Mouse (Mus musculus): Measurements from ENCODE around the gene Car5b. TPM values are rescaled to one million over a fixed set of nuclear protein-coding genes. Genes with fewer than 3 reads are reported as not detected.

Gene Car5b
- total and polyA plus RNA-seq, 3 experiments, result 0.31 to 0.50 TPM; not detected in 1

DNA sequence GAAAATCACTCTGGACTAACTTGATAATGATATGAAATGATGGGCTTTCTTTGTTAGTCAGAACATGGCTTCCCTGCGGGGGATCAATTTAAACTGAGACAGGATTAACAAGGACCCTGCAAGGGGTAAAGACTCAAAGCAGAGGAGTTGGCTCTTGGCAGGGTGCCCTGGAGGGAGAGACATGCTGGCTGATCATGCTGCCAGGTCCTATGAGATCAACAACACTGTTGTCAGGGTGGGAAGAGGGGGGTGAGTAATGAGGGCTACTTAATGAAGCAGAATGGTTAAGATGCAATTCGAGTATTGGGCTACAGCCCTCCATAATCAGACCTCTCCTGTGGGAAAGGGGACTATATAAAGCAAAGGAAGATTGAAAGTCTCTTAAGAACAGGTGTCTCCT, 11.1 kb upstream of the Car5b start:
- no peak for TF ChIP-seq JUND (IDR thresholded peaks at IDR 0.05; ENCODE audit: low read depth, low read length)
- no peak for TF ChIP-seq USF2 (IDR thresholded peaks at IDR 0.05; ENCODE audit: borderline replicate concordance in 1 of 2, insufficient read depth in 1 of 2, low read depth in 1 of 2, low read length in 2 of 2)
- no peak for TF ChIP-seq UBTF (IDR thresholded peaks at IDR 0.05; ENCODE audit: borderline replicate concordance, insufficient read depth, low read depth, low read length)
- TF ChIP-seq E2F4 (IDR thresholded peaks at IDR 0.05; ENCODE audit: borderline replicate concordance, low read depth, low read length), result no peak
- TF ChIP-seq RCOR1 (IDR thresholded peaks at IDR 0.05; ENCODE audit: low read depth, low read length), result no peak
- no peak for TF ChIP-seq HCFC1 (IDR thresholded peaks at IDR 0.05; ENCODE audit: low read depth, low read length)
- TF ChIP-seq ZMIZ1 (IDR thresholded peaks at IDR 0.05; ENCODE audit: low read depth, low read length), result no peak
- TF ChIP-seq ZC3H11A (IDR thresholded peaks at IDR 0.05; ENCODE audit: low read depth, low read length), result no peak
- no peak for TF ChIP-seq POLR2A (IDR thresholded peaks at IDR 0.05; ENCODE audit: control insufficient read depth in 1 of 2, insufficient read depth in 1 of 2, low read depth in 1 of 2, low read length in 2 of 2, poor library complexity in 1 of 2)
- no peak for TF ChIP-seq TAL1 (IDR thresholded peaks at IDR 0.05; ENCODE audit: low read length)
- no peak for TF ChIP-seq MEF2A (IDR thresholded peaks at IDR 0.05; ENCODE audit: extremely low read depth, insufficient replicate concordance, low read depth, low read length, poor library complexity, severe bottlenecking)
- no peak for TF ChIP-seq ZKSCAN1 (IDR thresholded peaks at IDR 0.05; ENCODE audit: low read depth, low read length)
- Histone ChIP-seq H3K36me3 (ENCODE audit: control insufficient read depth in 1 of 2, insufficient read depth in 2 of 2, low read length in 2 of 2) (peaks cover 0 to 3% of the 10 kb centered on the region in 2 experiments; a peak in 1 of 4 replicates), H3K9me3 (replicated peaks; ENCODE audit: insufficient read depth, low read length) (no peaks in the 10 kb centered on the region), H3K79me2 (ENCODE audit: control insufficient read depth, insufficient read depth, low read length, poor library complexity) (no peaks in the 10 kb centered on the region), H3K4me3 (ENCODE audit: control insufficient read depth in 1 of 2, insufficient read depth in 1 of 2, low read depth in 2 of 2, low read length in 2 of 2) (no peak overlapping the region), H3K27ac (ENCODE audit: control insufficient read depth, low read depth, low read length) (no peak overlapping the region), H3K9ac (ENCODE audit: control insufficient read depth, low read depth, low read length, poor library complexity, severe bottlenecking) (no peak overlapping the region), H3K4me1 (ENCODE audit: control insufficient read depth in 1 of 2, insufficient read depth in 2 of 2, low read length in 2 of 2) (peaks cover 0 to 3% of the 10 kb centered on the region in 2 experiments; a peak in 1 of 4 replicates), H3K27me3 (ENCODE audit: control insufficient read depth in 1 of 2, insufficient read depth in 2 of 2, low read length in 2 of 2) (no peaks in the 10 kb centered on the region)
- DNase-seq (ENCODE audit: low read depth, low spot score), result no peak

DNA sequence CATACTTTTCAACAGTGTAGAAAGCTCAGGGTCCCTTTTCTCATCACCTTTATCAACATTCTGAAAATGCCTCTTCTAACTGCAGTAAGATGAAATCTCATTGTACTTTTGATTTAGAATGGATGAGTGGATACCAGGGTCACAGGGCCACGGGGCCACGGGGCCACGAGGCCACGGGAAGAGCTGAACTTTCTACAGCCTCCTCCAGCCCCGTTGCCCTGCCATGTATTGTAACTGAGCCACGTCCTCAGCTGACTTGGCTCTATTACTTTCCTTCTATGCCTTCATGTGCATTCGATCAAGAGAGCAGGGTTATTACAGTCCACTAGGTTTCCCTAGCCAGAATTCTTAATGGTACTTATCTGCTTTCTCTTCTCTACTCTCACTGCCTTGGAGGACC, 8.1 kb upstream of the Car5b start:
- no peak for TF ChIP-seq NELFE (IDR thresholded peaks at IDR 0.05; ENCODE audit: low read depth, low read length)
- Histone ChIP-seq H3K27me3 (ENCODE audit: control insufficient read depth in 1 of 2, insufficient read depth in 2 of 2, low read length in 2 of 2) (no peaks in the 10 kb centered on the region), H3K9ac (ENCODE audit: control insufficient read depth, low read depth, low read length, poor library complexity, severe bottlenecking) (no peak overlapping the region), H3K79me2 (ENCODE audit: control insufficient read depth, insufficient read depth, low read length, poor library complexity) (no peaks in the 10 kb centered on the region), H3K36me3 (ENCODE audit: control insufficient read depth in 1 of 2, insufficient read depth in 2 of 2, low read length in 2 of 2) (peaks cover 0 to 2% of the 10 kb centered on the region in 2 experiments; a peak in 1 of 4 replicates), H3K4me3 (ENCODE audit: control insufficient read depth in 1 of 2, insufficient read depth in 1 of 2, low read depth in 2 of 2, low read length in 2 of 2) (no peak overlapping the region), H3K27ac (ENCODE audit: control insufficient read depth, low read depth, low read length) (no peak overlapping the region), H3K4me1 (ENCODE audit: control insufficient read depth in 1 of 2, insufficient read depth in 2 of 2, low read length in 2 of 2) (peaks cover 0 to 3% of the 10 kb centered on the region in 2 experiments; a peak in 1 of 4 replicates), H3K9me3 (replicated peaks; ENCODE audit: insufficient read depth, low read length) (no peaks in the 10 kb centered on the region)
- DNase-seq (ENCODE audit: low read depth, low spot score), result no peak

DNA sequence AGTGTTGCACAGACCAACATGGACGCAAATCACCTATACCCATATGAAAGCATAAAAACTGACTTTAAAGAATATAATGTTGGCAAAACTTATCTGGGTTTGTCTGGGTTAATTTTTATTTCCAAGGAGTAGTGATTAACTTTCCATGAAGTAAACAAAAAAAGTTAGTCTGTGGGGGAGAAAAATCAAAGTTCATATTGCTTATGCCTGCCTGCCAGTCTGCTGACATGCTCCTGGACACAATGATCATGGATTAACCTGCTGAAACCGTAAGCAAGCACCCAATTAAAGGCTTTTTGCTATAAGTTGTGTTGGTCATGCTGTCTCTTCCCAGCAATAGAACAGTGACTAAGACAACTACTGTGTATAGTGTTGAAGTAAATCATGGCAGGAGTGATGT, 7.6 kb upstream of the Car5b start:
- no peak overlapping the region for H3K9ac ChIP-seq (ENCODE audit: control insufficient read depth, low read depth, low read length, poor library complexity, severe bottlenecking)
- TF ChIP-seq NRF1 (IDR thresholded peaks at IDR 0.05; ENCODE audit: insufficient read depth, low read depth, low read length, poor library complexity, severe bottlenecking) (no peak), CTCF (IDR thresholded peaks at IDR 0.05 in 2 of 3, conservative IDR thresholded peaks at IDR 0.05 in 1 of 3; ENCODE audit: control insufficient read depth in 1 of 3, insufficient read depth in 1 of 3, low read depth in 2 of 3, low read length in 3 of 3, poor library complexity in 1 of 3, severe bottlenecking in 1 of 3) (no peak), MEF2A (IDR thresholded peaks at IDR 0.05; ENCODE audit: extremely low read depth, insufficient replicate concordance, low read depth, low read length, poor library complexity, severe bottlenecking) (no peak), TAL1 (IDR thresholded peaks at IDR 0.05; ENCODE audit: low read length) (no peak), RCOR1 (IDR thresholded peaks at IDR 0.05; ENCODE audit: low read depth, low read length) (no peak), E2F4 (IDR thresholded peaks at IDR 0.05; ENCODE audit: borderline replicate concordance, low read depth, low read length) (no peak), POLR2AphosphoS2 (IDR thresholded peaks at IDR 0.05; ENCODE audit: low read length) (no peak), KAT2A (conservative IDR thresholded peaks at IDR 0.05; ENCODE audit: low read depth, low read length) (no peak), HCFC1 (IDR thresholded peaks at IDR 0.05; ENCODE audit: low read depth, low read length) (no peak), EP300 (IDR thresholded peaks at IDR 0.05; ENCODE audit: low read depth in 1 of 2, low read length in 2 of 2) (no peak), MYC (IDR thresholded peaks at IDR 0.05; ENCODE audit: low read depth, low read length) (no peak), BHLHE40 (IDR thresholded peaks at IDR 0.05; ENCODE audit: borderline replicate concordance, low read depth, low read length) (no peak), CHD1 (IDR thresholded peaks at IDR 0.05; ENCODE audit: low read depth, low read length) (no peak), JUND (IDR thresholded peaks at IDR 0.05; ENCODE audit: low read depth, low read length) (no peak), MAZ (IDR thresholded peaks at IDR 0.05; ENCODE audit: low read depth, low read length) (no peak)
- DNase-seq (ENCODE audit: low read depth, low spot score), result no peak

More for the DNA sequence above, 7.6 kb upstream of the Car5b start:
- Histone ChIP-seq H3K9me3 (replicated peaks; ENCODE audit: insufficient read depth, low read length) (no peaks in the 10 kb centered on the region), H3K4me3 (ENCODE audit: control insufficient read depth in 1 of 2, insufficient read depth in 1 of 2, low read depth in 2 of 2, low read length in 2 of 2) (no peak overlapping the region), H3K27ac (ENCODE audit: control insufficient read depth, low read depth, low read length) (no peak overlapping the region), H3K27me3 (ENCODE audit: control insufficient read depth in 1 of 2, insufficient read depth in 2 of 2, low read length in 2 of 2) (no peaks in the 10 kb centered on the region), H3K79me2 (ENCODE audit: control insufficient read depth, insufficient read depth, low read length, poor library complexity) (no peaks in the 10 kb centered on the region), H3K4me1 (ENCODE audit: control insufficient read depth in 1 of 2, insufficient read depth in 2 of 2, low read length in 2 of 2) (peaks cover 0 to 3% of the 10 kb centered on the region in 2 experiments; a peak in 1 of 4 replicates), H3K36me3 (ENCODE audit: control insufficient read depth in 1 of 2, insufficient read depth in 2 of 2, low read length in 2 of 2) (peaks cover 0 to 2% of the 10 kb centered on the region in 2 experiments; a peak in 1 of 4 replicates)
